Mouse (Mus musculus) ovary, adult 18-20 months (tissue): Measurements from ENCODE around the gene Creb3.
"Not testable (repeated sequence)": the region's sequence is repeated elsewhere in the genome, so short reads cannot be mapped to it uniquely, and the experiment has no call there.

Experiments used
- DNase-seq: peaks from one replicate; pipeline ENCODE4 v3.0.0; 2022; ENCODE audit warnings: low spot score, mixed read lengths

Creb3 gene

DNA sequence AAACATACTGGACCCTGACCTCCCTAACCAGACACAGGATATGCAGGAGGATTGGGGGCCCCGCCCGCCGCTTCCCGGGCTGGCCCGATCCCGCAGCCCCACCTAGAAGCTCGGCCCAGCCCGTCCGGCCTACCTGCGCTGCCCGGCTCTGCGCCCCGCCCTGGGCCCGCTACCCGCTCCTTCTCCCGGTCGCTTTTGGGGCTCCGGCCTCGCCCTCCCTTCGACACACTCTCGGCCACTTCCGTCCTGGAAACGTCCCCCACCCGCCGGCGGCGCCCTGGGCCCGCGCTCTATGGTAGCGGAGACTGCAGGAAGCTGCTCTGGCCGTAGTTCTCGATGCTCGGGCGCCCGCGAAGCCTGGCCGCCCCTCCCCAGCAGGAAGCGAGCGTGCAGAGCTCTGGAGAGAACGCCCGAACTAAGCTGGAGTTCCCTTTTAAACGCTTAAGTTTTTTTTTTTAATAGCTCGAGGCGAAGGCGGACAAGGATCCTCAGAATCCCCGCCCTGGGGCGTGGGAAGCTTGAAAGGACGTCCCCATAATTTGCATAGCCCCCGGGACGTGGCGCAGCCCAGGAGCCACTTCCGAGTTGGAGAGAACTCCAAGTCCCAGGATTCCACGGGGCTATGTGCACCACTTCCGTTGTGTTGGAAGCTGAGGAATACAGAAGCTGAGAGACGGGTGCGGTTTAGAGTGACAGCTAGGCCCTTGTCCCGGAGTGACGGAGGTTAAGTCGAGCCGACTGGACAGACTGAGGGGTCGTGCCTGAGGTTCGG is at the start of gene Creb3, which contains the start of gene Tln1:
Gene Creb3, plus strand, starts transcription at position 336 of the 772 bp plus-strand sequence.
Gene Tln1, minus strand, starts transcription at position 695 of the 772 bp plus-strand sequence.
- DNase-seq, result peak; percentile 92

DNA sequence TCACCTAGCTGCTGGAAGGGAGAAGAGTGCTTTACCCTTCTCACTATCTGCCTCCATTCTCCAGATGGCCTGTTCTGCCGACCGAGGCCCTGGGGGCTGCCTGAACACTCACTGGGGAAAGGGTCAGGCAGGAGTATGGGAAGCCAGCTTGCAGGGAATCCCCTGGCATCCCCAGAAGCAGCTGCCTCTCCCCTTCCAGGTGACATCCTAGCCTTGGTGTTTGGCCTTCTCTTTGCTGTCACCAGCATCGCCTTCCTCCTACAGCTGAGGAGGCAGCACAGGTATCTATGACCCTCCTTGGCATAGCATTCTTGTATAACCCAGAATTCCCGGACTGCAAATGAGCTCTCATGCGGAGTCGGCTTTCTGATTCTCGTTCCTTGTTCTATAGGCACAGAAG is 49.5 kb upstream of the Creb3 start:
- no peak for DNase-seq

DNA sequence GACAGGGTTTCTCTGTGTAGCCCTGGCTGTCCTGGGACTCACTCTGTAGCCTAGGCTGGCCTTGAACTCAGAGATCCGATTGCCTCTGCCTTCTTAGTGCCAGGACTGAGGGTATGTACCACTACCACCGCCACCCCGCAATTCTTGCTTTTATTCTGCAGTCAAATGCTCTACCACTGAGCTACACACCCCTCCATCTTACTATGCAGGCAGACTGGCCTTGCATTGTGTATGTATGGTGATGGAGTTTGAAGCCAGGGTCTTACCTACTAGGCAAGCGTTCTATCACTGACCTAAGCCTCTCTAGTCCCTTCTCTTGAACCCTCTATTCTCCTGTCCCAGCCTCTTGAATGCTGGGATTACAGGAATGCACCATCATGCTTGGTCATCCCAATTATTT is 48.8 kb upstream of the Creb3 start:
- no peak for DNase-seq

DNA sequence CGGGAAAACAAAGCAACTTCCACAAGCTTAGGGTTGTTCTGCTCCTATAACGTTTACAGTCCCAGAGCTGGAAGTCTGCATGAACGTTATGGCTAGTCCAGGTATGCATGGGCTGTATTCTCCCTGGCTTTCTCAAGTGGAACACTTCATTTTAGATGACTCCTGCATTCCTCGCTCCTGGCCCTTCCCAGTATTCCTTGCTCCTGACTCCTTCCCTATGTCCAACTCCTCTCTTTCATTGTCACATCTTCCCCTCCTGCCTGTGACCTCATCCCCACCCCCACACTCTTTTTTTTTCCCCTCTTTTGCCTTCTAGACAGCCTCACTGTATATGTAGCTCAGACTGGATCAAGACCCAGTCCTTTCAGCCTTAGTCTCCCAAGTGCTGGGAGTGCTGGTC is 48.3 kb upstream of the Creb3 start:
- DNase-seq, result no peak

DNA sequence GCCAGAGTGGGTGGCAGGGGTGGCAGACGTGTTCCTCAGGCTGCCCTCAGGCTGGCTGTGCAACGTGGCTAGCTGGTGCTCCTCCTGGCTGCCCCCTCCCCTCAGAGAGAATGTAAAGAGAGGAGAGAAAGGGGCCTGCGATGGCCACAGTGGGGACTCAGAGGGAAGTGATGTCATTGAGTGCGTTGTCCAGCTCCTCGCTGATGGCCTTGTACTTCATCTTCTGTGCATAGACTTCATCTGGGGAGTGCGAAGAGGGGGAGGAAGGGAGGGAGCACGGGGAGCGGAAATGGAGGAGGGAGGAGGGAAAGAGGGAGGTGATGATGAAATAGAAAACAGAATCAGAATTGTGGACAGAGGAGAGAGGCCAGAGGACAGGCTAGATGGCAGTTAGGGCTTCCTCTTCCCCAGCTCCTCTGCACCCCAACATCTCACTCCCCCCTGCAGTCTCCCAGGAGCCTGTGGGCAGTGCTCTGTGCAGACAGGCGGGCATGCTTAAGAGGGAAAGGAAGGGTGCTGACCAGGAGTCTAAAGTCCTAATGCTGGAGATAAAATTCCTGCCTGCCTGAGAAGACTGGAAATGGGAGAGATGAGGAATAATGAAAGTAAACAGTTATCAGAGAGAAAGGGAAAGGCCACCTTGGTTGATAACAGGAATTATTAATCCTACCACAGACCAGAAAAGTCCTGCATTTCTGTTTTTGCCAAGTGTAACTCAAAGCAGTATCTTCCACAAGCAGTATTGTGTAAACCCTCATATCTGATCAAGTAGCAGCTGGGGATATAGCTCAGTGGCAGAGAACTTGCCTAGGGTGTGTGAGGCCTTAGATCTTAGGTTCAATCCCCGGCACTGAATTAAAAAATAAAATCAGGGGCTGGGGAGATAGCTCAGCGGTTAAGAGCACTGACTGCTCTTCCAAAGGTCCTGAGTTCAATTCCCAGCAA is 46.1 kb upstream of the Creb3 start:
- no peak for DNase-seq

DNA sequence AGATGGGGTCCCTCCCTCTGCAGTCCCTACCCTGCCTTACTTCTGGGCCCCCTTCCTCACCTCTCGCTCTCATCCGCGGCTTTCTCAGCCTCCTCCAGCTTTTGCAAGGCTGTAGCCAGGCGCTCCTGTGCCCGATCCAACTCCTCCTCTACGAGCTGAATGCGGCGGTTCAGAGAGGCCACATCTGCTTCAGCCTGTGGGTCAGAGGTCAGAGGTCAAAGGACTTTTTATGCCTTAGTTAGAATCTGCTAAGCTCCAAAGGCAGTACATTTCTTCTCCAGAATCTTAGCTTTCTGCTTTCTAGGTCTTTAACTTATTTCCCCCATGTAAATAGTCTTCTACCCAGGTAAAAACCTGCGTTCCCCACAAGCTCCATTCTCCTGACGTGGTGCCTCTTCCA is 42.6 kb upstream of the Creb3 start:
- DNase-seq, result no peak

DNA sequence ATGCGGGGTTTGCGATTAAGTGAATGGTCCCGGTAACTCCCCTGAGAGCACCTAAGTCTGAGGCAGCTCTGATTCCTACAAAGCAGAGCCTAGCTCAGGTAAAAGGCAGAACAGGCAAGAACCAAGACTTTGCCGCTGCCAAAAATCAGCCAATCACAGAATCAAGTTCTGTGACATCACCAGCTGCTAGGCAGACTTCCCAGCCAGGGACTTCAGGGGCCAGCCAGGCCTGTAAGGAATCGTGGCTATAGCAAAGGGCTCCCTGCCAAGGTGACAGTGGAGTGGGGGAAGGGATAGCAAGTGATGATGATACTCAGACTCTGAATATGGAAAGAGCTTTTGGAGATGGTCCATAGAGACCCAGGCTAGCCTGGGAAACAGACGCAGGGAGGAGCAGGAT is 42.2 kb upstream of the Creb3 start:
- DNase-seq, result peak; percentile 68

DNA sequence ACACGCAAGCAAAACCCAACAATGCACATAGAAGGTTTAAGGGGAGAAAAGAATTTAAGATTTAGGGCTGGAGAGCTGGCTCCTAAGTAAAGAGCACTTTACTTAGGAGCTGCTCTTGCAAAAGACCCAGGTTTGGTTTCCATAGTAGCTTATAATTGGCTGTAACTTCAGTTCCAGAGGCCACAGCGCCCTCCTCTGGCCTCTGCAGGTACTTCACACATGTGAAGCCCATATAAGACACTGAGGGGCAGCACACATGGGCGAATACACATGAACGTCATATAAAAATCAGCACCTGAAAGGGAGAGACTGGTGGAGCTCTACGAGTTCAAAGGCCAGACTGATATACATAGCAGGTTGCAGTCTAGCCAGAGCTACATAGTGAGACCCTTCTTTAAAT is 34.3 kb upstream of the Creb3 start:
- no peak for DNase-seq

DNA sequence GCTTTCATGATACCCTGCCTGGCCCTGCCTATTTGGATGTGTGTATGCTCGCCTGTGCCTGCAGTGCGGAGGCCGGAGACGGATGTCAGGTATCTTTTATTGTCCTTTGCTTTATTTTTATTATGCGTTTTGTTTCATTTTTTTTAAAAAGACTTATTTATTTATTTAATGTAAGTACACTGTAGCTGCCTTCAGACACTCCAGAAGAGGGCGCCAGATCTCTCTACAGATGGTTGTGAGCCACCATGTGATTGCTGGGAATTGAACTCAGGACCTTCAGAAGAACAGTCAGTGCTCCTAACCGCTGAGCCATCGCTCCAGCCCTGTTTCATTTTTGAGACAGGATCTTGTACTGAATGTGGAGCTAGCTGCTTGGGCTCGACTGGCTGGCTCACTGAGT is 33.6 kb upstream of the Creb3 start:
- no peak for DNase-seq

DNA sequence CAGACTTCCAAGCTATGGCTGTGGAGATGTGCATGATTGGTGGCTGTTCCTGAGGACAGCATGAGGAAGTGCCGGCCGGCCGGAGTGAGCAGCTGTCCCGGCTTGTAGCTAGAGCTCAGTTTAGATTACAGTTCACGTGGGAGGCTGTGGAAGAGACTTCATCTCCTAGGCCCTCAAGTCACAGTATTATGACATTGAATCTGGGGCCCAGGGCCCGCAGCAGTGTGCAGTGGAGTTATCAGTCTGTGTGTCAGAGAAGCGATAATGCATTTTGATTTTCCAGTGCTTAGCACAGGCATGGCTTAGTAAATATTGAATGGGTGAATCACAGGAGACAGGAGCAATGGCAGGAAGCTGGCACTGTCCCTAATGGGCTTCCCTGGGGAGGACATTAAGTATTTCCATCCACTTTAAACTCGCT is 32.0 kb upstream of the Creb3 start:
- no peak for DNase-seq

DNA sequence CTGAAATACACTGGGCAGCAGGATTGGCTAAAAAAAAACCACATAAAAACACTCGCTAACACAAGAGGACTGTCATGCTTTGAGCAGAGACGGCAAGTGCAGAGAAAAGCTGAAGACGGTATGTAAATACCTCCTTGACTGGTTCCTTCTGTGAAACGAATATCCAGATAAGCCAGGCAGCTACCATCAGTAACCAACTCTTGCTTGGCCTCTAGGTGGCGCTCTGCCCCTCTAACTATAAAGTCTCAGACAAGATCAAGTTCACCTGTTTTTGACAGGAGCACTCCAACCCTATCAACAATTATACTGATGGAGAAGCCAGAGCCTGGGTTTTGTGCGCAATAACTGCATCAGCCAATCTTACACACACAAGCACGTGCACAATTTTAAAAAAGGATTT is 31.6 kb upstream of the Creb3 start:
- DNase-seq, result peak; percentile 40

DNA sequence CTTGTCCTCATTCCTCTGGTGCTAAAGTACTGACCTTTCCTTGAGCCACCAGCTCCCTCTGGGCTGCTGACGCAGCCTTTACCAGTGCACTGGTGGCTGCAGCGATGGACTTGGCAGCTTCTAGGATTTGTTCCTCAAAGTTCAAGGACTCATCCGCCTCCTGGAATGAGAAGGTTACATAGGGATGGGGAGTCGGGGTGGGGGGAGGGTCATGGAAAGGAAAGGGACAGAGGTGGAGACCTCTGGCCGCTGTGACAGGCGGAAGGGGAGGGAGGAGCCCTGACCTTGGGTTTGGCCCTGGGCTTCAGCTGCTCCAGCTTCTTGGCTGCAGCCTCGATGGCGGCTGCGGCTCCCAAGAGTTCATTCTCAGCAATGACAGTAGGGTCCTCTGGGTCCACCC is 28.9 kb upstream of the Creb3 start:
- DNase-seq, result peak; percentile 54

DNA sequence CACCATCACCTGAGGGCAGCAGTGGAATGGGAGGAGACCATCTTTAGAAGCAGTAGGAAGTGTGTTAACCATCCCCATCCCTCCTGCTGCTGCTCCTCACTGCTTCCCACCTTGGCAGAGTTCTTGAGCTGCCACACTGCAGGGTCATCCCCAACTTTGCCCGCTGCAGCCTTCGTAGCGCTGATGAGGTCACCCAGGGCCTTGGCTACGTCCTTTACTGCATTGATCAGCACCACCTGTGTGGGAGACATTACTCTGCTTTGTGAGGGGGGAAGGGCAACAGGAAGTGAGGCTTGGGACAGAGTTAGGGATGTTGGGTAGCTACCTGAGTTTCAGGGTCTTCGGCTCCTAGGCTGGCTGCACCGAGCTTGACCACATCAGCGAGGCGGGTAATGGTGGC is 26.5 kb upstream of the Creb3 start:
- no peak for DNase-seq

DNA sequence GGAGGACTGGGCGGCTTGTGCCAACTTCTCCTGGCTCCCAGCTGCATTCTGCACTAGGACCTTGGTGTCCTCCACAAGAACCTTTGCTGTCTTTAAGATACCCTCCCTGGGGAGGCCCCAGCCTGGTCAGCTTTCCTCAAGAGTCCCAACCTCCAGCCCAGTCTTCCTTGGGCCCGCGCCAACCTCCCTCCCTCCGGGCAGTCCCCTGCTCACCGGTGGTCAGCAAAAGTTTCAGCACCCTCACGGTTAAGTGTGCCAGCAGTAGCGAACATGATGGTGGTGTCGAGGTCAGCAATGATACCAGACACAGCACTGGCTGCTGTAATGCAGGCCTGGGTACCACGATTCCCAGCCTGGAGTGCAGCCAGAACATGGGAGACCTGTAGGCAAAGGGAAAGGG is 26.1 kb upstream of the Creb3 start:
- no peak for DNase-seq

DNA sequence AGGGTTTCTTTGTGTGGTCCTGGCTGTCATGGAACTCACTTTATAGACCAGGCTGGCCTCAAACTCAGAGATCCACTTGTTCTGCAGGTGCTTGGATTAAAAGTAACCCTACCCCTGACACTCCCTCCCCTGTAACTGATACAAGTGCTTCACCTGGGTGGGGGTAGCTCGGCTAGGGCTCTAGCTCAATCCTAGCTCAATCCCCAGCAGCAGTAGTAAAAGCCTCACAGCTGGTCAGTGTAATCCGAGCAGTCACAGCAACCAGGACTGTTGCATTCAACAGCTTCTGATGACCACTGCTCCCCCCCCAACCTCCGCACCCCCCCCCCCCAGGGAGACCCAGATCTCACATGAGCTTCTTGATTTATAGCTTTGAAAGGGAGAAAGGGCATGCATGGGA is 20.1 kb upstream of the Creb3 start:
- DNase-seq, result no peak

DNA sequence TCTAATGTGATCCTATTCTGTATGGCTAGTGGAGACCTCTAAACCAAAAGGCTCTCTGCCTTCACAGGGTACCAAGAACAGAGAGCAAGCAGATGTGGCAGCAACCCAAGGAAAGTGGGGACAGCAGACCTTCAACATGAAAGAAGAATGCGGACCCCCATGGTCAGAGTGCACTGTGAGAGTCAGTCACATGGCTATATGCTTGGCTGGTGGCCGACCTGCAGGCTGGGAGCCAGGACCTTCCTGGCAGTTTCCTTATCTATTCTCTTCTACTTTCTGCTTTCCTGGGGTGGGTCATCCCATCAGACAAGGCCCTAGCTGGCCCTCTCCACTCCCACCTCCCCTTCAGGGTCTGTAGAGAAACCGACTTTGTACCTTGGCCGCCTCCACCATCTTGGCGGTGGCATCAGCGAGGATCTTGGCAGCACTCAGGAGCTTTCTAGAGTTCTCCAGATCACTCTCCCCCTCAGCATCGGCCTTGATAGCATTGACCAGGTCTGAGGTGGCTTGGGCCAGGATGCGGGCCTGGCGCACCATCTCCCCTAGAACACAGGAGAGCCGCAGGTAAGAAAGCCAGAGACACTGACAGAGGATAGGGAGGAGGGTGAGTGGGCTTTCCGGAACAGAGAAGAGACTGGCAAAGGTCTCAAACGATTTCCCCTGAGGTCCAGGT is 15.6 kb upstream of the Creb3 start:
- peak; percentile 48 for DNase-seq

DNA sequence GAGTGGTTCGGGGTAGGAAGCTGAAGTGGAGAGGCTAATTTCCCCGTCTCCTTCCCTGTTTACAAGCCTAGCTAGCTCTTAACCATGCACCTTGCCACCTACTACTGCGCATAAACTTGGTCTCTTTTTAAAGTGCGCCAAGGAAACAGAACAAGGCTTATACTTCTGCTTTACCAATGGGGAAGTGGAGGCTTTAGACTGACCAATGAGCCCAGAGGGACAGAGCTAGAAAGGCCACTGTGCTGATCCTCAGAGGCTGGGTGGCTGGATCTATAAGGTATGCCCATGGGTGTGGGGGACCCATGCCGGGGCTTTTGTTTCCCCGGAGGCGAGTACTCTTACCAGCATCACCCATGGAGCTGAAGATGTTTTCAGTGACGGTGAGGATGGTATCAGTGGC is 15.0 kb upstream of the Creb3 start:
- no peak for DNase-seq

DNA sequence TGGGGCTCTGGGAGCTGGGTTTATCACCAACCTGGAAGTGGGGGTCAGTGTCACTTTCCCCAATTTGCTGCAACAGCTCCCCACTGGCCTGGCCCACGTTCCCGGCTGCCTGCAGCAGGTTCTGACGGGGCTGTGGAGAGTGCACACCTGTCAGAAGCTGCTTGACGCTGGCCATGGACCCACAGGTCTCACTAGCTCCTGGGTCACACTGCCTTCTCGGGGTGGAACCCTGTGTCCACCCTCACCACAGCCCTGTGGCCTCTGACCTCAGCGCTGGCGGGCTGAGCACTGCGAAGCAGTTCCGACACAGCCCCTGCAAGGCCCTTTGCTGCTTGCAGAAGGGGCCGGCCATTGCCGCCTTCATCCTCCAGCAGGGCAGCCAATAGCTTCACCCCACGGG is 13.1 kb upstream of the Creb3 start:
- DNase-seq, result no peak

DNA sequence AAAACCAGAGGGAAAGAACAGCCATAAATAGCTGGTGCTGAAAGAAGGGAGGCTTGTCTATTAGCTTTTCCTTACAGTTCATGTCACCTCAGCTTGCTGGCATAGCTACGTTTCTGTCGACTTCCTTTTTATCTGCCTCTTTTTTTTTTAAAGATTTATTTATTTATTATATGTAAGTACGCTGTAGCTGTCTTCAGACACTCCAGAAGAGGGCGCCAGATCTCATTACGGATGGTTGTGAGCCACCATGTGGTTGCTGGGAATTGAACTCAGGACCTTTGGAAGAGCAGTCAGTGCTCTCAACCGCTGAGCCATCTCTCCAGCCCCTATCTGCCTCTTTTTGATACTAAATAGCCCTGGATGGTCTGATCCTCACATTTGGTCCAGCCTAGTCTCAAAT is 10.3 kb upstream of the Creb3 start:
- not testable (repeated sequence) for DNase-seq

DNA sequence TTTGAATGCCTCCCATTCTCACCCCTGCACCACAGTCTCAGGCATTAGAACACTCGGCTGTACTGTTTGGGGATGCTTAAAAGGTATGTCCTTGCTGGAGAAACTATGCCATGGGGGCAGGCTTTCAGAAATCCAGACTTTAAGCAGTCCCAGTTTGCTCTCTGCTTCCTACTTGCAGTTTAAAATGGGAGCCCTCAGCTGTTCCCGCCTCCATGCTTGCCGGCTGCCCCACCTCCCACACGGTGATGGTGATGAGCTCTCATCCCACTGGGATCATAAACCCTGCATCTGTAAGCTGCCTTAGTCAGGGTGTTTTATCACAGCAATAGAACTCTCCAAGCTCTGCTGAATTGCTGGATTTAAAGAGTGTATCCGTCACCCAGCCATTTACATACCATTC is 9.7 kb upstream of the Creb3 start:
- no peak for DNase-seq

DNA sequence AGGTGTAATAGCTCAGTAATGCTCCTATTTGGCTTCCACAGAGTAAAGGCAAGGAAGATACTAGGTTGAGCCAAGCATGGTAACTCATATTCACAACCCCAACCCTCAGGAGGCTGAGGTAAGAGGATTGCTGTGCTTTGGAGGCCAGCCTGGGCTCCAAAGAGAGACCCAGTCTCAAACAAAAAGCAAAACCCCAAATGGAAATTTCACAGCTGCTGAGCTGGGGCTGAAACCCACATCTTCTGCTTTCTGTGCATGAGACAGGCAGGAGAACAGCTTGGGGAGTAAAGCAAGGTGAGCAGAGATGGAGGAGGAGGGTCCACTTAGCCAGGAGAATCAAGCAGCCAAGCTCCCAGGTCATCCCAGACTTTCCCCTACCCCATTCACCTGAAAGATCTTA is 8.2 kb upstream of the Creb3 start:
- DNase-seq, result no peak

DNA sequence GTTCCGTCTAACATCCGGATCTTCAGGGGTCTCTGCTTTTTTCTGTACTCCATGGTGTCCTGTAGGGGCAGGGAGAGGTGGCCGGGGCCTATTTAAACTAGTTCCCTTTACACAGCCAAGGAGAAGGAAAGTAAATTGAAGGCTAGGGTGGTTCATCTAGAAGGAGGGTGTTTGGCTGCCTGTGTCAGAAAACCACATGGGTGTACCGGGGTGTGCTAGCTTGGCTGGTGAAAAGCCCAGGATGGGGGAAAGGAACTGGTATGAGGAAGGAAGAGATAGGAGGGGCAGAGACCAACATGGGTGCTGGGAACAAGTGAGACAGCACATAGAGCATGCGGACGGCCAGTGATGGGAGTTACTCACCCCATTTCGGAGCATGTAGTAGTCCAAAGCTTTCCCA is 6.2 kb upstream of the Creb3 start:
- DNase-seq, result no peak
